Mouse (Mus musculus) adrenal gland (tissue): Measurements from ENCODE around the gene Zfp987.
"Not testable (repeated sequence)": the region's sequence is repeated elsewhere in the genome, so short reads cannot be mapped to it uniquely, and the experiment has no call there.

Source experiments
- intact Hi-C: fragments of 180-260 bp; cut with DNase I; formaldehyde crosslinking; loops from one replicate; pipeline ENCODE4 v1.15.1; 2025
- long read RNA-seq, 2 experiments: library from polyadenylated mRNA; unstranded; transcript quantifications; one replicate each; pipeline ENCODE4 v2.0.0; 2020; ENCODE audit warnings: borderline replicate concordance in 1 of 2; ENCODE audit not compliant: insufficient replicate concordance in 1 of 2

The Zfp987 gene
- long read RNA-seq, experiment 1, result 0 reads
- long read RNA-seq, experiment 2, result 0 reads

DNA sequence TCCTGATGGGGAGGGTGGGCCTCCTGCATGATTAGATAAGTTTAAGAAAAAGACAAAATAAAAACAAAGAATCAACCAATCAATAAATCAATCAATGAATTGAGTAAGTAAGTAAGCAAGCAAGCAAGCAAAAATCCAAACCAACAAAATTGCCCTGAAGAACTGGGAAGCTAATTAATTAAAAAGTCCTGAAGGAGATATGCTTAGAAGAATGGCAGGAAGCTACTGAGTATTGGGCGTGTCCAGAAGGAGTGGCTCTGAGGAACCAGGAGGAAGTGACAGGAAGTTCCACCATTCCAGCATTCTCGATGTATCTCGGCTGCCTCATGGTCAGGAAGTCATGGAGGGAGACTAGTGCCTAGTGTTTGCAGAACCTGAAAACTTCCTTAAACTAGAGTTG lies at the start of gene Zfp987:
TSS of gene Zfp987 (plus strand) at position 301 of the 400 bp plus-strand sequence.
- intact Hi-C loops, result not testable (repeated sequence)

DNA sequence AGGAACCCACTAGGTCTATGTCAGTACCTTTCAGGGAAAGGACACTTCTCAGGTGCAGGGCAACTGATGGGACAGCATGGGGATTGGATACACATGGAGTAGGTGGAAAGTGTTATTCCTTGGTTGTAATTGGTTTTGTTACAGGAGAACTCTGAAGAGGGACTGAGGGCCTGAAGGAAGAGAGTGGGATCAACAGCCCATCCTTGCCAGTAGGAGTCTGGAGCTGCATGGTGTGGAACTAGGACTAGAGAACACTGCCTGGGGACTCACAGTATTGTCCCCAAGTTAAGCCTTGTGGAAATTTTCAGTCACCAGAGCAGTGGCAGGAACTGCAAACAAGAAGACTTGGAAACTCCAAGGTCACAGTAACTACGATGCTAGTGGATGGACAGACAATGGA lies 44.6 kb upstream of the Zfp987 start:
- intact Hi-C loops, result not testable (repeated sequence)

DNA sequence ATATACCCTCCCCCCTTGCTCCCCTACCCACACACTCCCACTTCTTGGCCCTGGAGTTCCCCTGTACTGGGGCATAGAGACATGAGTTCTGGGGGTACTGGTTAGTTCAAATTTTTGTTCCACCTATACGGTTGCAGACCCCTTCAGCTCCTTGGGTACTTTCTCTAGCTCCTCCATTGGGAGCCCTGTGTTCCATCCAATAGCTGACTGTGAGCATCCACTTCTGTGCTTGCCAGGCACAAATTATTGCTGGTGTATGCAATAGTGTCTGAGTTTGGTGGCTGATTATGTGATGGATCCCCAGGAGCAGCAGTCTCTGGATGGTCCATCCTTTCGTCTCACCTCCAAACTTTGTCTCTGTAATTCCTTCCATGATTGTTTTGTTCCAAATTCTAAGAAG lies 43.7 kb upstream of the Zfp987 start:
- intact Hi-C loops, result not testable (repeated sequence)

GRCm38 (mm10) chr4:146055335-146055734 lies 41.8 kb upstream of the Zfp987 start:
- intact Hi-C loops, result no loop called here

GRCm38 (mm10) chr4:146058646-146059045 lies 38.5 kb upstream of the Zfp987 start:
- intact Hi-C loops, result not testable (repeated sequence)

DNA sequence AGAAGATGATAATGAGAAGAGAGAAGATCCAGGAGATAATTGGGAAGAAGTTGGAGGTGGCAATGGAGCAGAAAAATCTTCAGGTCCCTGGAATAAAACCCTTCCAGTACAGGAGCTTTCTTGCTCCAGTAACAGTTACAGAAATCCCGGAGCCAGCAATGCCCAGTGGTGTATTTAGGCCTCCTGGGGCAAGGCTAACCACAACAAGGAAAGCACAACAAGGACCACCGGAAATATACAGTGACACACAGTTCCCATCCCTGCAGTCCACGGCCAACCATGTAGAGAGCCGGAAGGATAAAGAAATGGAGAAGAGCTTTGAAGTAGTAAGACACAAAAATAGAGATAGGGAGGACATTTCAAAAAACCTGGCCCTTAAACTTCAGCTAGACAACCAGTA lies 38.0 kb upstream of the Zfp987 start:
- intact Hi-C loops, result not testable (repeated sequence)

DNA sequence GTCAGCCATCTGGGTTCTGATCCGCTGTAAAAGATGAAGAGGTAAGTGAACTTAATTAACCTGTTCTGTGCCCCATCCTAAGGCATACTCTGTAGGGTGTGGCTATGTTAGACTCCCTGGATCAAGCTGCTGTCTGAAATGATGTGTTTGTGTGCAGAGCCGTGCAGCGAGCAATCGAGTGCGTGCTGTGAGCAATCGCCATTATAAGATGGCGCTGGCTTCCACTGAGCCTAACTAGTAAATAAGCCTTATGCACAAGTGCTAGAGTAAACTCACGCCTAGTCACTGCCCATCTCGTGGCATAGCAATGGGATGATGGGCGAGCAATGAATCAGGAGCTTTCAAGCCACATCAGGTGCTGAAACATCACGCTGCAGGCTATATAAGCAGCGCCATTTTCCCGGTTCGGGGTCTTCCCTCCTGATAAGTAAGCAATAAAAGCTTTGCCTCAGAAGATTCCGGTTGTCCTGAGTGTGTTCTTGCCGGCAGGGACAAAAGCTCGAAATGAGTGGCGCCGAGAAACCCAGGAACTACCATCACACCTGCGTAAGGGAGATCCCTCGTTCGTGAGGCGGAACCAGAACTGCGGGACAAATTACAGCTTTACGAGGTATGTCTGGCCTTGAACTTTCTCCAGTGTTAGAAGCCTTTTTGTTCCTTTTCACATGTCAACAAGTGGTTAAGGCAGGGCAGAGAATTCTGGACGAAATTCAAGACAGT lies 37.0 kb upstream of the Zfp987 start:
- intact Hi-C loops, result not testable (repeated sequence)

DNA sequence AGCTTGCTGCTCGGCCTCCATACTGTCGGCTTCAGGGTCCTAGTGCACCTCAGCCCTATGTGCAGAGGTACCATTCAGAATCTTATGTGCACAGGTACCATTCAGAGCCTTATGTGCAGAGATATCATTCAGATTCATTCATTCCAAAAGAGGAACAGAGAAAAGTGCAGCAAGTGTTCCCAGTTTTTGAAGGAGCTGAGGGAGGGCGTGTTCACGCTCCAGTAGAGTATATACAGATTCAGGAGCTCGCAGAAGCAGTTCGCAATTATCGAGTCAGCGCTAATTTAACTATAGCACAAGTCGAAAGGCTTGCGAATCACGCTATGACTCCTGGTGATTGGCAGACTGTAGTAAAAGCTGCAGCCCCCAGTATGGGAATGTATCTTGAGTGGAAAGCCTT lies 36.0 kb upstream of the Zfp987 start:
- intact Hi-C loops, result not testable (repeated sequence)

DNA sequence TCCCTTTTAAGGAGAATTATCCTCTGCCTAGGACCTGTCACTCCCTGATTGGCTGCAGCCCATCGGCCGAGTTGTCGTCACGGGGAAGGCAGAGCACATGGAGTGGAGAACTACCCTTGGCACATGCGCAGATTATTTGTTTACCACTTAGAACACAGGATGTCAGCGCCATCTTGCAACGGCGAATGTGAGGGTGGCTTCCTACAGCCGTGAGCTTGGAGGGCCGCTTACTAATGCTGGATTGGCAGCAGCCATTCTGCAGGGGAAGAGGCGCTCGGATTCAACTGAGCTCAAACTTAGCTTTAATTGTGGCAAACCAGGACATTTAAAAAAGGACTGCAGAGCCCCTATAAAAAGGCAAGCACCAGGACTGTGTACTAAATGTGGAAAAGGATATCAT lies 35.1 kb upstream of the Zfp987 start:
- intact Hi-C loops, result not testable (repeated sequence)

- intact Hi-C loops, result not testable (repeated sequence)
Observed at GRCm38 (mm10) chr4:146063001-146063400, 34.1 kb upstream of the Zfp987 start.

- intact Hi-C loops, result not testable (repeated sequence)
Observed at GRCm38 (mm10) chr4:146063621-146064020, 33.5 kb upstream of the Zfp987 start.

- intact Hi-C loops, result not testable (repeated sequence)
Observed at GRCm38 (mm10) chr4:146064807-146065206, 32.3 kb upstream of the Zfp987 start.

- intact Hi-C loops, result not testable (repeated sequence)
Observed at GRCm38 (mm10) chr4:146066932-146067580, 30.0 kb upstream of the Zfp987 start.

DNA sequence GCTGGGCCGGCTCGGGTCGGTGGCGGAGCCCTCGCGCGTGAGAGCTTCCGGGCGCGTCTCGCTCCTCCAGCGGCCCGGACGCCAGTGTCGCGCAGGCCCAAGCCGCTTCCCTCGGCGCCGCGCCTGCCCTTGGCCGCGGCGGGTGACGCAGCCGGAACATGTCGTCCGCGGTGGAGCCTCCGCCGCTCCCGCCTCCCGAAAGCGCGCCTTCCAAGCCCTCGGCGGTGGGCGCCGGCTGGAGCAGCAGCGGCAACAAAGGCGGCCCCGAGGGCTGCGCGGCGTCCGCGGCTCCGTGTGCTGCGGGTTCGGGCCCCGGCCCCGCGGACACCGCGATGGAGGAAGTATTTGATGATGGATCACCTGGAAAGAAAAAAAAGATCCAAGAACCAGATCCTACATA lies 29.5 kb upstream of the Zfp987 start:
- intact Hi-C loops, result not testable (repeated sequence)

GRCm38 (mm10) chr4:146073264-146073663 lies 23.8 kb upstream of the Zfp987 start:
- intact Hi-C loops, result not testable (repeated sequence)

GRCm38 (mm10) chr4:146101448-146101847 lies 4.3 kb downstream of the Zfp987 start:
- intact Hi-C loops, result not testable (repeated sequence)

GRCm38 (mm10) chr4:146156524-146156923 lies 59.4 kb downstream of the Zfp987 start, which contains the start of gene Zfp600:
TSS of gene Zfp600 (plus strand) at chr4:146156824.
- intact Hi-C loops, result not testable (repeated sequence)

GRCm38 (mm10) chr4:146162893-146163292 lies 65.8 kb downstream of the Zfp987 start:
- intact Hi-C loops, result not testable (repeated sequence)

GRCm38 (mm10) chr4:146167202-146167832 lies 70.2 kb downstream of the Zfp987 start:
- intact Hi-C loops, result not testable (repeated sequence)

- intact Hi-C loops, result not testable (repeated sequence)
Observed at GRCm38 (mm10) chr4:146167879-146168532, 70.9 kb downstream of the Zfp987 start.

GRCm38 (mm10) chr4:146168730-146169215 lies 71.7 kb downstream of the Zfp987 start:
- intact Hi-C loops, result not testable (repeated sequence)
